Mouse (Mus musculus) megakaryocyte, embryonic 14.5 days (primary cell): Measurements from ENCODE around the gene Cer1. TPM values are rescaled to one million over a fixed set of nuclear protein-coding genes. Genes with fewer than 3 reads are reported as not detected.

ENCODE experiments used
- H3K27me3 ChIP-seq: replicated peaks from 2 replicates; pipeline ENCODE3; 2012; ENCODE audit warnings: inconsistent platforms
- H3K36me3 ChIP-seq: replicated peaks from 2 replicates; pipeline ENCODE3; 2012; ENCODE audit warnings: low read length, inconsistent platforms, mixed read lengths
- H3K4me1 ChIP-seq: 2 replicates; pipeline ENCODE4 v1.6.1; 2012; ENCODE audit warnings: inconsistent platforms
- H3K4me3 ChIP-seq: replicated peaks from 2 replicates; pipeline ENCODE3; 2012; ENCODE audit warnings: moderate library complexity, mild to moderate bottlenecking, inconsistent platforms
- H3K9me3 ChIP-seq: 2 replicates; pipeline ENCODE4 v1.6.1; 2012; ENCODE audit warnings: inconsistent platforms
- FLI1 ChIP-seq: IDR thresholded peaks from 2 replicates; pipeline ENCODE4 v1.6.1; 2012; ENCODE audit warnings: low read length, inconsistent platforms, mixed read lengths
- GATA1 ChIP-seq: IDR thresholded peaks from 3 replicates; pipeline ENCODE4 v1.6.1; 2012; ENCODE audit warnings: mixed read lengths, low read length, inconsistent platforms, borderline replicate concordance
- polyA plus RNA-seq: library from polyadenylated mRNA; stranded (reverse); fragments of >175 nt; gene quantifications from 2 replicates; pipeline ENCODE4 v1.2.3, GENCODE M21; 2012; ENCODE audit warnings: low replicate concordance; ENCODE audit not compliant: insufficient read depth

The Cer1 gene
- polyA plus RNA-seq, 1 experiment, result not detected

- no peak overlapping the region for H3K4me3 ChIP-seq
- H3K4me1 ChIP-seq, result peaks cover 12% of the 10 kb centered on the region
- no peak for TF ChIP-seq GATA1
- no peak for TF ChIP-seq FLI1
- peaks cover 3% of the 10 kb centered on the region for H3K27me3 ChIP-seq
- no peaks in the 10 kb centered on the region; the same call in 1 of the 2 replicates for H3K9me3 ChIP-seq
- H3K36me3 ChIP-seq, result no peaks in the 10 kb centered on the region
Measured at GRCm38 (mm10) chr4:82864974-82865699, 19.8 kb downstream of the Cer1 start.

- H3K36me3 ChIP-seq, result no peaks in the 10 kb centered on the region
- H3K9me3 ChIP-seq, result no peaks in the 10 kb centered on the region
- H3K27me3 ChIP-seq, result peaks cover 3% of the 10 kb centered on the region
- peaks cover 23% of the 10 kb centered on the region for H3K4me1 ChIP-seq
- TF ChIP-seq GATA1, result no peak
- no peak for TF ChIP-seq FLI1
- H3K4me3 ChIP-seq, result no peak overlapping the region
Measured at GRCm38 (mm10) chr4:82863316-82863715, 21.6 kb downstream of the Cer1 start.

GRCm38 (mm10) chr4:82861451-82861850 is 23.5 kb downstream of the Cer1 start:
- Histone ChIP-seq H3K36me3 (no peaks in the 10 kb centered on the region), H3K4me3 (no peak overlapping the region), H3K9me3 (no peaks in the 10 kb centered on the region), H3K27me3 (peaks cover 3% of the 10 kb centered on the region), H3K4me1 (peaks cover 29% of the 10 kb centered on the region)
- no peak for TF ChIP-seq FLI1
- no peak for TF ChIP-seq GATA1

- Histone ChIP-seq H3K9me3 (no peaks in the 10 kb centered on the region), H3K4me1 (peaks cover 38% of the 10 kb centered on the region), H3K36me3 (no peaks in the 10 kb centered on the region), H3K27me3 (peaks cover 3% of the 10 kb centered on the region), H3K4me3 (no peak overlapping the region)
- TF ChIP-seq GATA1 (no peak), FLI1 (no peak)
Measured at GRCm38 (mm10) chr4:82860566-82860965, 24.4 kb downstream of the Cer1 start.

GRCm38 (mm10) chr4:82859131-82860125 is 25.5 kb downstream of the Cer1 start, which contains the start of gene Zdhhc21:
Gene Zdhhc21, minus strand, starts transcription at chr4:82859958.
- Histone ChIP-seq H3K9me3 (no peaks in the 10 kb centered on the region), H3K27me3 (peaks cover 3% of the 10 kb centered on the region), H3K36me3 (no peaks in the 10 kb centered on the region), H3K4me1 (peaks cover 46% of the 10 kb centered on the region), H3K4me3 (peak within 1 kb of the TSS; percentile 96)
- no peak for TF ChIP-seq FLI1
- no peak for TF ChIP-seq GATA1

- peak overlapping the region; percentile 96 for H3K4me3 ChIP-seq
- H3K27me3 ChIP-seq, result peaks cover 3% of the 10 kb centered on the region
Measured at GRCm38 (mm10) chr4:82858431-82859010, 26.4 kb downstream of the Cer1 start.

GRCm38 (mm10) chr4:82856986-82857385 is 28.0 kb downstream of the Cer1 start:
- Histone ChIP-seq H3K27me3 (no peaks in the 10 kb centered on the region), H3K4me1 (peaks cover 63% of the 10 kb centered on the region), H3K9me3 (no peaks in the 10 kb centered on the region), H3K36me3 (peaks cover 7% of the 10 kb centered on the region), H3K4me3 (no peak overlapping the region)
- TF ChIP-seq FLI1, result no peak
- no peak for TF ChIP-seq GATA1

More at GRCm38 (mm10) chr4:82858431-82859010, 26.4 kb downstream of the Cer1 start:
- peaks cover 48% of the 10 kb centered on the region for H3K4me1 ChIP-seq
- no peaks in the 10 kb centered on the region for H3K9me3 ChIP-seq
- TF ChIP-seq GATA1 (no peak), FLI1 (no peak)
- H3K36me3 ChIP-seq, result no peaks in the 10 kb centered on the region

- TF ChIP-seq FLI1, result no peak
- no peak for TF ChIP-seq GATA1
- H3K36me3 ChIP-seq, result peaks cover 10% of the 10 kb centered on the region
- H3K4me3 ChIP-seq, result no peak overlapping the region
- no peaks in the 10 kb centered on the region for H3K9me3 ChIP-seq
- H3K4me1 ChIP-seq, result peaks cover 76% of the 10 kb centered on the region
- no peaks in the 10 kb centered on the region for H3K27me3 ChIP-seq
Measured at GRCm38 (mm10) chr4:82853809-82854208, 31.1 kb downstream of the Cer1 start.

- TF ChIP-seq GATA1 (peak; percentile 21; the same call in 1 of the 3 replicates), FLI1 (no peak)
- peaks cover 34% of the 10 kb centered on the region for H3K36me3 ChIP-seq
- H3K4me1 ChIP-seq, result peaks cover 58% of the 10 kb centered on the region
- no peaks in the 10 kb centered on the region for H3K9me3 ChIP-seq
- H3K4me3 ChIP-seq, result peak overlapping the region; percentile 87
- no peaks in the 10 kb centered on the region for H3K27me3 ChIP-seq
Measured at GRCm38 (mm10) chr4:82848552-82849234, 36.3 kb downstream of the Cer1 start.
